Mouse (Mus musculus): ENCODE data around the gene Cct8.
"Not testable (repeated sequence)": the region's sequence is repeated elsewhere in the genome, so short reads cannot be mapped to it uniquely, and the experiment has no call there.

Gene Cct8

GRCm38 (mm10) chr16:87495716-87496447 is at the start of gene Cct8:
Cct8 (minus strand) TSS chr16:87495873.
- DNase-seq (ENCODE audit: low read depth, low spot score) = peak; percentile 99

GRCm38 (mm10) chr16:87528755-87529154 is 33.1 kb upstream of the Cct8 start:
- DNase-seq (ENCODE audit: low read depth, low spot score) = no peak

- no peak for DNase-seq (ENCODE audit: low read depth, low spot score)
These were observed 32.0 kb upstream of the Cct8 start for GRCm38 (mm10) chr16:87527553-87528249.

- no peak for DNase-seq (ENCODE audit: low read depth, low spot score)
These were observed 28.6 kb upstream of the Cct8 start for GRCm38 (mm10) chr16:87524228-87524627.

GRCm38 (mm10) chr16:87512331-87512730 is 16.7 kb upstream of the Cct8 start:
- DNase-seq (ENCODE audit: low read depth, low spot score) = no peak

GRCm38 (mm10) chr16:87511706-87512105 is 16.0 kb upstream of the Cct8 start:
- DNase-seq (ENCODE audit: low read depth, low spot score) = peak; percentile 27

GRCm38 (mm10) chr16:87501304-87502078 is 5.8 kb upstream of the Cct8 start:
- DNase-seq (ENCODE audit: low read depth, low spot score) = peak; percentile 20

- DNase-seq (ENCODE audit: low read depth, low spot score) = no peak
These were observed 3.9 kb upstream of the Cct8 start for GRCm38 (mm10) chr16:87499556-87499955.

- no peak for DNase-seq (ENCODE audit: low read depth, low spot score)
These were observed 1.5 kb upstream of the Cct8 start for GRCm38 (mm10) chr16:87497171-87497570.

- no peak for DNase-seq (ENCODE audit: low read depth, low spot score)
These were observed 1.1 kb upstream of the Cct8 start for GRCm38 (mm10) chr16:87496728-87497127.

GRCm38 (mm10) chr16:87494955-87495655 is 568 bp downstream of the Cct8 start:
- peak; percentile 27 for DNase-seq (ENCODE audit: low read depth, low spot score)

- not testable (repeated sequence) for DNase-seq (ENCODE audit: low read depth, low spot score)
These were observed 3.4 kb downstream of the Cct8 start for GRCm38 (mm10) chr16:87492191-87492792.

GRCm38 (mm10) chr16:87488605-87489004 is 7.1 kb downstream of the Cct8 start:
- DNase-seq (ENCODE audit: low read depth, low spot score) = no peak

- no peak for DNase-seq (ENCODE audit: low read depth, low spot score)
These were observed 8.9 kb downstream of the Cct8 start for GRCm38 (mm10) chr16:87486739-87487138.

- no peak for DNase-seq (ENCODE audit: low read depth, low spot score)
These were observed 11.3 kb downstream of the Cct8 start for GRCm38 (mm10) chr16:87484367-87484766.

GRCm38 (mm10) chr16:87470579-87470978 is 25.1 kb downstream of the Cct8 start:
- peak; percentile 49 for DNase-seq (ENCODE audit: low read depth, low spot score)

- no peak for DNase-seq (ENCODE audit: low read depth, low spot score)
These were observed 36.9 kb downstream of the Cct8 start for GRCm38 (mm10) chr16:87458752-87459151.

- peak; percentile 69 for DNase-seq (ENCODE audit: low read depth, low spot score)
These were observed 40.5 kb downstream of the Cct8 start for GRCm38 (mm10) chr16:87455180-87455611.

GRCm38 (mm10) chr16:87454419-87455179 is 41.1 kb downstream of the Cct8 start, which contains the start of gene Usp16:
Usp16 (plus strand) TSS chr16:87454703.
- DNase-seq (ENCODE audit: low read depth, low spot score) = peak; percentile 99

- no peak for DNase-seq (ENCODE audit: low read depth, low spot score)
These were observed 42.4 kb downstream of the Cct8 start for GRCm38 (mm10) chr16:87453226-87453625.
